Mouse (Mus musculus) erythroblast, embryonic 14.5 days (primary cell): ENCODE results near the gene Tmem209. TPM values are rescaled to one million over a fixed set of nuclear protein-coding genes. Genes with fewer than 3 reads are reported as not detected.

Experiments used
- H3K27me3 ChIP-seq: 2 replicates; pipeline ENCODE4 v1.6.1; 2012; ENCODE audit warnings: inconsistent platforms; ENCODE audit not compliant: control insufficient read depth
- H3K36me3 ChIP-seq: 2 replicates; pipeline ENCODE4 v1.6.1; 2012; ENCODE audit warnings: mild to moderate bottlenecking, inconsistent platforms; ENCODE audit not compliant: control insufficient read depth
- H3K4me1 ChIP-seq: 2 replicates; pipeline ENCODE4 v1.6.1; 2012; ENCODE audit warnings: inconsistent platforms; ENCODE audit not compliant: control insufficient read depth
- H3K4me3 ChIP-seq: replicated peaks from 2 replicates; pipeline ENCODE3; 2012; ENCODE audit warnings: moderate library complexity, mild to moderate bottlenecking, inconsistent platforms
- H3K9me3 ChIP-seq: 2 replicates; pipeline ENCODE4 v1.6.1; 2012; ENCODE audit warnings: low read length, inconsistent platforms, mixed read lengths; ENCODE audit not compliant: control insufficient read depth
- GATA1 ChIP-seq: IDR thresholded peaks from 2 replicates; pipeline ENCODE4 v1.6.1; 2012; ENCODE audit warnings: low read length, inconsistent platforms, mixed read lengths
- TAL1 ChIP-seq: IDR thresholded peaks from 3 replicates; pipeline ENCODE4 v1.6.1; 2012; ENCODE audit warnings: low read length, inconsistent platforms, mixed read lengths
- polyA plus RNA-seq: library from polyadenylated mRNA; stranded (reverse); fragments of >175 nt; gene quantifications from 2 replicates; pipeline ENCODE4 v1.2.3, GENCODE M21; 2012

Gene Tmem209
- polyA plus RNA-seq, 1 experiment: 0.37 TPM

GRCm38 (mm10) chr6:30550496-30551192, 41.1 kb upstream of the Tmem209 start:
- Histone ChIP-seq H3K4me1 (no peaks in the 10 kb centered on the region), H3K36me3 (no peaks in the 10 kb centered on the region), H3K27me3 (peaks cover 66% of the 10 kb centered on the region), H3K9me3 (no peaks in the 10 kb centered on the region), H3K4me3 (no peak overlapping the region)
- TF ChIP-seq TAL1 (no peak), GATA1 (no peak)

- Histone ChIP-seq H3K36me3 (no peaks in the 10 kb centered on the region), H3K27me3 (peaks cover 78% of the 10 kb centered on the region), H3K9me3 (no peaks in the 10 kb centered on the region), H3K4me1 (no peaks in the 10 kb centered on the region), H3K4me3 (no peak overlapping the region)
- TF ChIP-seq TAL1 (no peak), GATA1 (no peak)
Measured at GRCm38 (mm10) chr6:30549231-30549761, 39.7 kb upstream of the Tmem209 start.

DNA sequence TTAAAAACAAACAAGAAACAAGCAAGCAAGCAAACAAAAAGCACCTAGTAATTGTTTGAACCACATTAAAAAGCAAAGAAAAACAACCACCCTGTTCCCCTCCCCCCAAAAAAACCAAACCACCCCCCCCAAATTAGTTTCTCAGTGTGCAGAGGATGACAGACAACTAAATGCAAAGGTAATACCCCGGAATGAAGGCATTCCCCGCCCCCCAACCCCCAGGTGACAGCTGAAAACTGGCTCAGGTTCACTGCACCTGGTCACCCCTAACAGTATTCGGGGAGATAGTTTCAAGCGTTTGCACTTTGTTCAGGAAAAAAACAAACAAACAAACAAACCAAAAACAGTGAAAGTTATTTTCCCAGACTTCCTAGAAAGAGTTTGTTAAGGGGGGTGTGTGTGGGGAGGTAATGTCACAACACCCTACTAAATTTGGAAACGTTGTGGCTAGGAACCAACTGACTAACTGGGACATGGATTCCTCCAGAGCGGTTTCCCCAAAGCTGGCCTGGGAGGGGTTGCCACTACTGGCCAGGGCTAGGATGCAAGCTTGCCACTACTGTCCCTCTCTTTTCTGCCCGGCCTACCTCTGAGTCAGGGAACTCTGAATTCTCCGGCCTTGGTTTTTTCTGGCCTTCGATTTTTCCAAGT, 38.2 kb upstream of the Tmem209 start:
- no peak overlapping the region for H3K4me3 ChIP-seq
- H3K27me3 ChIP-seq: peaks cover 93% of the 10 kb centered on the region
- no peaks in the 10 kb centered on the region for H3K4me1 ChIP-seq
- no peaks in the 10 kb centered on the region for H3K36me3 ChIP-seq
- no peak for TF ChIP-seq GATA1
- no peak for TF ChIP-seq TAL1
- H3K9me3 ChIP-seq: no peaks in the 10 kb centered on the region

- Histone ChIP-seq H3K4me3 (no peak overlapping the region), H3K4me1 (no peaks in the 10 kb centered on the region), H3K27me3 (peaks cover 95% of the 10 kb centered on the region), H3K9me3 (no peaks in the 10 kb centered on the region), H3K36me3 (no peaks in the 10 kb centered on the region)
- no peak for TF ChIP-seq TAL1
Measured at GRCm38 (mm10) chr6:30547274-30547645, 37.7 kb upstream of the Tmem209 start.

- H3K4me3 ChIP-seq: no peak overlapping the region
- no peaks in the 10 kb centered on the region for H3K4me1 ChIP-seq
- H3K9me3 ChIP-seq: no peaks in the 10 kb centered on the region
- TF ChIP-seq TAL1 (no peak), GATA1 (no peak)
- H3K36me3 ChIP-seq: no peaks in the 10 kb centered on the region
- peaks cover 92% of the 10 kb centered on the region for H3K27me3 ChIP-seq
Measured at GRCm38 (mm10) chr6:30546571-30547273, 37.1 kb upstream of the Tmem209 start.

GRCm38 (mm10) chr6:30545689-30546088, 36.1 kb upstream of the Tmem209 start:
- no peaks in the 10 kb centered on the region for H3K36me3 ChIP-seq
- peaks cover 82% of the 10 kb centered on the region for H3K27me3 ChIP-seq
- H3K9me3 ChIP-seq: no peaks in the 10 kb centered on the region
- TF ChIP-seq GATA1 (no peak), TAL1 (no peak)
- no peaks in the 10 kb centered on the region for H3K4me1 ChIP-seq
- no peak overlapping the region for H3K4me3 ChIP-seq

DNA sequence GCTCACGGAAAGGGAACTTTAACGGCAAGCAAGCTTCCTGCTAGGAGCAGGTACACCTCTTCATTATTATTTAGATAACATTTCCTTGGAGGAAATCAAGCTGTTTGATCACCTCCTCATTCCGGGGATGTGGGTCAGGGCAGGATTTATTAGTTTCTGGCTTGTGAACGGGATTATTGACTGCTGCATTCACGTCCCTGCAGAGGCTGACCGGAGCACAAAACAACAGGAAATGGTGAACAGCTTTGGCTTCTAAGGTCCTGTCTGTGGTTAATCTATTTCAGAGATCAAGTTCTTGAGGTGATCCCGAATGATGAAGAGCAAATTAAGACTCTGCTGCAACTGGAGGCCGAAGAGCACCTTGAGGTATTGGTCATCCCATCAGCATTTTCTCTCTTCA, 34.3 kb upstream of the Tmem209 start:
- no peak overlapping the region for H3K4me3 ChIP-seq
- H3K9me3 ChIP-seq: no peaks in the 10 kb centered on the region
- peaks cover 63% of the 10 kb centered on the region for H3K27me3 ChIP-seq
- TF ChIP-seq TAL1: no peak
- H3K36me3 ChIP-seq: no peaks in the 10 kb centered on the region
- H3K4me1 ChIP-seq: no peaks in the 10 kb centered on the region

- TF ChIP-seq GATA1 (no peak), TAL1 (no peak)
- Histone ChIP-seq H3K36me3 (no peaks in the 10 kb centered on the region), H3K9me3 (no peaks in the 10 kb centered on the region), H3K4me3 (no peak overlapping the region), H3K27me3 (peaks cover 56% of the 10 kb centered on the region), H3K4me1 (no peaks in the 10 kb centered on the region)
Measured at GRCm38 (mm10) chr6:30543077-30543476, 33.5 kb upstream of the Tmem209 start.

- Histone ChIP-seq H3K36me3 (no peaks in the 10 kb centered on the region), H3K27me3 (peaks cover 48% of the 10 kb centered on the region), H3K9me3 (no peaks in the 10 kb centered on the region), H3K4me1 (no peaks in the 10 kb centered on the region), H3K4me3 (no peak overlapping the region)
- no peak for TF ChIP-seq GATA1
- TF ChIP-seq TAL1: no peak
Measured at GRCm38 (mm10) chr6:30542277-30542676, 32.7 kb upstream of the Tmem209 start.
